Mouse (Mus musculus): ENCODE measurements around the gene Capza1. TPM values are rescaled to one million over a fixed set of nuclear protein-coding genes. Genes with fewer than 3 reads are reported as not detected.
"Not testable (repeated sequence)": the region's sequence is repeated elsewhere in the genome, so short reads cannot be mapped to it uniquely, and the experiment has no call there.

Gene Capza1
- 10 to 100 TPM; 55.1 to 57.6 TPM for total RNA-seq (2021)
- long read RNA-seq, experiment 1, transcript Capza1-201 (10 exons, 3,193 nt) = major isoform, 47 of 57 reads
- long read RNA-seq, experiment 1, partial matches to known transcripts = 2 of 57 reads
- long read RNA-seq, experiment 1, other reads (novel, unspliced or antisense) = 8 of 57 reads
- long read RNA-seq, experiment 2, transcript Capza1-201 (10 exons, 3,193 nt) = major isoform, 37 of 43 reads
- long read RNA-seq, experiment 2, partial matches to known transcripts = 0 of 43 reads
- long read RNA-seq, experiment 2, other reads (novel, unspliced or antisense) = 6 of 43 reads

DNA sequence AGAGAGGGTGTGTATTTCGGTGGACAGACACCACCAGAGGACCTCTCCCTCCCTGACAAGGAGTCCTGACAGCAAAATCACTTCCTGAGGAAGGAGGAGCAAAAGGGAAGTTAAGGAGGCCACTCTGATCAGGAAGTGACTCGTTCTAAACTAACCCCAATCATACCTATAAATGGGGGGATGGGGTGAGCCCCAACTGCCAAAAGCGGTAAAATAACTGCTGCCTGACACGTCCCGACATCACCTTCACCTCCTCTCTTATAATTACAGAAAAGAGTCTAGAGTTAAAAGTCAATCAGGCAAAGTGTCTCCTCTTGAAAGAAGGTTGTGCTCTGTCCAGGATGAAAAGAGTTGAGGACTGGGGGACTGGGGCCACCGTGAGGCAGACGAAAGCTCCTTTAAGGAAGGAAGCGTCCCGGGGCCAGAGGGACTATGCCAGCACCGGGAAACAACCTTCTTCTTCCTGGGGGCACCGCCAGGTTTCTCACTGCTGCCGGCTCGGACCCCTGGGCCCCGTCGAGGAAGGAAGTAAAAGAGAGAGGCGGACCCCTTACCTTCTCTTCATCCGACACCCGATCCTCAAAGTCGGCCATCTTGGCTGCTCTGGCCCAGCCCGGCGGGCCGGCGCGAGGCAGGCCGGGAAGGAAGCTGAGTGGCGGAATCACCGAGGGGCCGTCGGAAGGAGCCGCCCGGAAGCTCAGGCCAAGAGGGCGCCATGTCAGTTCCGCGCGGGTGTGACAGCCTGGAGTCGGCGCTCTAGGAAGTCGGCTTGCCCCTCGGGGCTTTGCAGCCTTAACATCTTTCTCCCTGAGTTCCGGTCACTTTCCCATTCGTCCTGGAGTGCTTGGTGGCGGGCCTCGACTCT lies at the start of gene Capza1, which contains the start of gene St7l:
Gene Capza1, minus strand, starts transcription at position 720 of the 865 bp plus-strand sequence.
Gene St7l, plus strand, starts transcription at position 220 of the 865 bp plus-strand sequence.
- intact Hi-C loops (cut with DNase I) = loop anchor here (1.0 to 2.0 kb wide), 2 partner anchors 45 to 75 kb away; partner anchors contain the start of gene Mov10
- peak; percentile 91 to 94 for DNase-seq

DNA sequence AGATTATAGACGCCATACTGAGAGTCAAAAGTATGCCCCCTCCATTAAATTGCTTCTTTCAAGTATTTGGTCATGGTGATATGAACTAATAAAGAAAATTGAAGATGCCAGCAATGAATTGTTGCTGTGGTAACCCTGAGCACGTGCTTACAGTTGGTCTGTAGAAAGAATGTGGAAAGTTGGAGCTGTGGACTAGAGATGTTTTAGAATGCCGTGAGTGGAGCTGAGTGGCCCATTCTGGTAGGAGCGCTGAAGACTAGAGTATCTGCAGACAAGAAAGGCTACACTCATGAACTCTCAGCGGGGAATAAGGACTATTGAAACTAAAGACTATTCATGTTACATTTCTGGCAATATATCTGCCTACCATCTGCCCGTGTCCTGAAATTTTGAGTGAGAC lies 44.9 kb upstream of the Capza1 start:
- intact Hi-C loops (cut with DNase I) = no loop called here
- no peak for DNase-seq

DNA sequence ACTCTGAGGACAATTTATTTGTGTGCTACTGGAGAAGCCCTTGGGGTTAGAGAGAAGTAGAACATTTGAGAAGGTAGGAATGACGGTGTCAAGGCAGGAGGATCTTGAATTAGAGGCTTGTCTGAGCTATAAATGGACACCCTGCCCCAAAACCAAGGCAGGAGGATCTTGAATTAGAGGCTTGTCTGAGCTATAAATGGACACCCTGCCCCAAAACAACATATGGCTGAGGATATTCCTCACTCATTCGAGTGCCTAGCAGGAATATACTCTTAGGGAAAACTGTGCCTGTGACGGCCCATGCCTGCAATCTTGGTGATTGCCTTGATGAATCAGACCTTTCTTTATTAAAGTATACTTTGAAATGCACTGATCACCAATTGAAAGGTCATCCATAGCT lies 41.7 kb upstream of the Capza1 start:
- DNase-seq = no peak
- intact Hi-C loops (cut with DNase I) = no loop called here

DNA sequence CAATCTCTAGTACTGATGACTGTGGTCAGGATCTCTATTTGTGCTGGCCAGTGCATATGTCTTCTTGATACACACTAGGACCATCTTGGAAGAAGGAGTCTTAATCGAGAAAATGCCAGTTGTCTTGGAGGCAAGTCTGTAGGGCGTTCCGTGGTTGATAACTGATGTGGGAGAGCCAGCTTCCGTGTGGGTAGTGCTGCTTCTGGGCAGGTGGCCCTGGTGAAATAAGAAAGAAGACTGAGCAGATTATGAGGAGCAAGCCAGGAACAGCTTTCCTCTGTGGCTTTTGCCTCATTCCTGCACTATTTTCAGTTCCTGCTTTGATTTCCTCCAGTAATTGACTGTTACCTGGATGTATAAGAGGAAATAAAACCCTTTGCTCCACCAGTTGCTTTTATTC lies 41.1 kb upstream of the Capza1 start:
- intact Hi-C loops (cut with DNase I) = no loop called here
- DNase-seq = no peak

DNA sequence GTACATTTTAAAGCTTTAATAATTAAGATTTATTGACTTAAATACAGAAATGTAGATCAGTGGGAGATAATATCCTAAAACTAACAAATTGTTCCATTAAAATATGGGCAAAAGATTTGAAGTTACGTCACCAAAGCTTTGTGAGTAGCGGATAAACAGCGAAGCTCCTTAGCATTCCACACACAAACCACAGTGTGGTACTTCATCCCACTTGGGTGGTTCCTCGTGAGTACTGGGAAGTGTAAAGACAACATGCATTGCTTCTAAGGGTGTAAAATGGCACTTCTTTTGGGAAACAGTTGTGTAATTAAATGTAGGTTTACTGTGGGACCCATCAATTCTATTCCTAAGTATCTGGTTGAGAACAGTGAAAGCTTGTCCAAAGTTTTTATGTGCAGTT lies 36.8 kb upstream of the Capza1 start:
- DNase-seq = no peak
- intact Hi-C loops (cut with DNase I) = loop anchor here (5.0 kb wide), 1 partner anchor 66 kb away; no protein-coding TSS in a partner anchor

DNA sequence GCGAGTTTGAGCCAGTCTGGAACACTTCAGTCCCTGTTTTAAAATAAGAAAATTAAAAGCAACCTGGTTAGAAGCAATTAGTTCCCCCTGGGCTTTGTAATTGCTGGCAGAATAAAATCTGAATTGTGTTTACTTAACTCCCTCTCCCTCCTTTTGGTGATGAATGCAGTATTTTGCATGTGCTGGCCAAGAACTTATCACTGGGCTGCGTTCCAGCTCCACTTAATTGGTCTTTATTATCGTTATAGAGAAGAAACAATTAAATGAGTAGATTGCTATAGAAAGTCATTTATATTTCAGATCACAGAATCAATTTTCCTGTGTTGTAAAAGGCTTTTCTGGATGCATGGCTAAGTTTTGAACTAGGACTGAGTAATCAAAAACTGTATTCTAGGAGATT lies 31.8 kb upstream of the Capza1 start:
- intact Hi-C loops (cut with DNase I) = no loop called here
- no peak for DNase-seq

DNA sequence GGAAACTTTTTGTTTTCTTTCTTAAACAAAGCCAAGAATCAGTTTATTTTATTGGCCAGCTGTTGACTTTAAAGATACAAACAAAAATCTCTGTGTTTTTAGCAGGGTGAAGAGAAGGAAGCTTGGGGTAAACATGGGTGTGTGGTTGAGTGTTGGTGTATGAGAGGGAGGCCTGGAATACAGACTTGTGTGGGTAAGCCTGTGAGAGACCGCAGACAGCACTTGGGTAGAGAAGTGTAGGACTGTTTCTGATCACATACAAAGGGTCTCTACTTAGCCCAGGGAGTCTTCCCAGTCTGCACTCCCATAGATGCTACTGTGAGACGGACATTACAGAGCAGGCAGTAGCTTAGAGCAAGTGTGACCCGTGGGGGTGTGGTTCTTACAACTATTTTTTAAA lies 24.3 kb upstream of the Capza1 start:
- intact Hi-C loops (cut with DNase I) = loop anchor here (5.0 kb wide), 2 partner anchors 59 to 169 kb away; no protein-coding TSS in a partner anchor
- no peak for DNase-seq

DNA sequence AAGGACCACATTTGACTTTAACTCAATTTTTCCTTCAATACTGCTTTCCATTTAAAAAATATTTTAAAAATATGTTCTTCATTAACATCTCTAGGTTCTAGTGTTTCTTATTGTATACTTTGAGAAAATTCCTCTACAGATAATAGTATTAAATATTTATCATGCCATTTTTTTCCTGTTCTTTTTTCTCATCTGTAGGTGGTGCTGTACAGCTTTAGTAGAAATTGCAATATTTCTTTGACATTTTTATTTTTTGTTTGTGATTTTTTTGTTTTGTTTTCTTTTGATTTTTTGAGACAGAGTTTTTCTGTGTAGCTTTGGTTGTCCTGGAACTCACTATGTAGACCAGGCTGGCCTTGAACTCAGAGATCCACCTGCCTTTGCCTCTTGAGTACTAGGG lies 5.3 kb upstream of the Capza1 start:
- DNase-seq = no peak
- intact Hi-C loops (cut with DNase I) = loop anchor here (5.0 kb wide), 2 partner anchors 98 to 188 kb away; no protein-coding TSS in a partner anchor

DNA sequence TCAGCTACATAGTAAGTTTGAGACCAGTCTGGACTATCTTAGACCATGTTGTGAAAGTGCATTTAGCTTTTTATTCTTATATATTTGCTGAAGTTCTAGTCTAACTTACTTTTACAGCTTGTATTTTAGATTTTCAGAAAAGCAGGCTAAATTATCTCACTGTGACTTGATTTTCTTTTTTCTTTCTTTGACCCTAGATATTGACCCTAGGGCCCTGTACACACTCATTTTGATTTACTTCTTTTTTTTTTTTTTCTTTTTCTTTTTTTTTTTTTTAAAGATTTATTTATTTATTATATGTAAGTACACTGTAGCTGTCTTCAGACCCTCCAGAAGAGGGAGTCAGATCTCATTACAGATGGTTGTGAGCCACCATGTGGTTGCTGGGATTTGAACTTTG lies 2.4 kb upstream of the Capza1 start:
- intact Hi-C loops (cut with DNase I) = loop anchor here (5.0 kb wide), 2 partner anchors 101 to 191 kb away; no protein-coding TSS in a partner anchor
- DNase-seq = not testable (repeated sequence)

DNA sequence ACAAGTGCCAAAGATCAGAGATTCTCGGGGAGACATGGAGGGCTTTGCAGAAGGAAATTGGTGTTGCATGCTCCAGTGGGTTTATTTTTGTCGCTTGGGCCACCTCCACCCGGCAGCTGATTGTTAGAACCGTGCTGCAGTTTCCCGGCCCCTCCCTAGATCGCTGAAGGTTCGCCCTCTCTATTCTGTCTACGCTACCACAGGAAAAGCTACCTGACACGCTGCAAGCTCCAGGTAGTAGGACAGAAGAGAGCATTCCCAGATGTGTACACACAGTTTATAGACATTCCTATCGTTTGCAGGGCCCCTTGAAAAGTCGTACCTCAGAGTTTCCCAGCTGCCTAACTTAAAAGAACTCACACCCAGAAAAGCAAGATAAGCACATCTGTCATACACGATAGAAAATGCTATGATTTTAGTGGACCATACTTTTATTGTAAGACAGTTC lies 1.1 kb upstream of the Capza1 start:
- DNase-seq = no peak
- intact Hi-C loops (cut with DNase I) = loop anchor here (2.0 to 5.0 kb wide), 3 partner anchors 47 to 192 kb away; partner anchors contain the start of gene Mov10

DNA sequence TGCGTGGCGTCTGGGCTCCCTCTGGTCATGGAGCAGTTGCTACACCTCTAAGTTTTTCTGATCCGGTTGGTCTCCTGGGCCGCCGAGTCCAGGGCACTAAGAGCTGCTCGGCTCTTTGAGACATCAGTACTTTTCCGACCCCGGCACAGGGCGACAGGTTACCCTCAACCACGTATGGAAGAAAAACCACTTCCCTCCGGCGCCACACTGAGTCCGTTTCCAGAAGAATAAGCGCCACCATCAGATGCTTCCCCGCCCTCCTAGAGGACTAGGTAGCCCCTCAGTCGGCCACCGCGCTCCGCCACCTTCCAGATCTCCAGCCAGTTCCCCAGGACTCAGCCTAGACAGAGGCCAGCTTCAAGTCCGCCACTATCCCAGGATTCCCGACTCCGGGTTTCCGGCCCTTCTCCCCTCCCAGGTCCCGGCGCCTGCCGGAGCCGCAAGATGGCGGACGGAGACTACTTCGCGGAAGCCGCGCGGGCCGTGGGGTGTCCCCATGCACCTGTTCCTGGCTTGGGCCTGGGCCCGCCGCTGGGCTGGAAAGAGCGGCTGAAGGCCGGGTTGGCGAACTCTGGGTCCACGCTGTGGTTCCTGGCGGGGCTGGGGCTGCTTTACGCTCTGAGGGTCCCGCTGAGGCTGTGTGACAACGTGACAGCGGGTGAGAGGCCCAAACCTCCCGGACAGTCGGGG lies 491 bp upstream of the Capza1 start:
- peak; percentile 90 to 92 for DNase-seq
- intact Hi-C loops (cut with DNase I) = loop anchor here (1.0 to 5.0 kb wide), 4 partner anchors 46 to 193 kb away; partner anchors contain the start of gene Mov10

DNA sequence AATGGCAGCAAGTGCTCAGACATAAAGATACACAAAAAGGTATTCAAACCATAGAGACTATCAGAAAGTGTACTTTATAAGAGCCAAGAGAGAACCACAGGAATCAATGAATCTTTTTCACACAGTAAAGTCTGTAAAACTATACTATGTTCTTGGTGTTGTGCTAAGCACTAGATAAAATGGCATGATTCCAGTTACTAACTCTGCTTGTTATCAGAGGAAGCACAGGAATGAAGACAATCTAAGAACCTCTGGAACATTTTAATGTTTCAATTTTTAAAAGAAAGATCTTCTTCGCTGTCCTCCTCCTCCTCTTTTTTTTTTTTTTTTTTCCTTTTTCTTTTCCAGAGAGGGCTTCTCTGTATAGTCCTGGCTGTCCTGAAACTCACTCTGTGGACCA lies 5.7 kb downstream of the Capza1 start:
- DNase-seq = no peak
- intact Hi-C loops (cut with DNase I) = no loop called here

DNA sequence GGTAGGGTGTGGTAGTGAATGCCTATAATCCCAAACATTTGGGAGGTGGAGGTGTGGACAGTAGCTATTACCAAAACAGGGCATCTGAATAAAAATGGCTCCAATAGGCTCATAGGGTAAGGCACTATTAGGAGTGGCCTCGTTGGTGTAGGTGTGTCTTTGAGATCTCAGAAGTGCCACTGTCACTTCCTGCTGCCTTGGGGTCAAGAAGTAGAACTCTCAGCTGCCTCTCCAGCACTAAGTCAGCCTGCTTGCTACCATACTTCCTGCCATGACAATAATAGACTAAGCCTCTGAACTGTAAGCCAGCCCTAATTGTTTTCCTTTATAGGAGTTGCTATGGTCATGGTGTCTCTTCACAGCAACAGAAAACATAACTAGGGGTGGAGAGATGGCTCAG lies 8.2 kb downstream of the Capza1 start:
- intact Hi-C loops (cut with DNase I) = no loop called here
- DNase-seq = no peak

DNA sequence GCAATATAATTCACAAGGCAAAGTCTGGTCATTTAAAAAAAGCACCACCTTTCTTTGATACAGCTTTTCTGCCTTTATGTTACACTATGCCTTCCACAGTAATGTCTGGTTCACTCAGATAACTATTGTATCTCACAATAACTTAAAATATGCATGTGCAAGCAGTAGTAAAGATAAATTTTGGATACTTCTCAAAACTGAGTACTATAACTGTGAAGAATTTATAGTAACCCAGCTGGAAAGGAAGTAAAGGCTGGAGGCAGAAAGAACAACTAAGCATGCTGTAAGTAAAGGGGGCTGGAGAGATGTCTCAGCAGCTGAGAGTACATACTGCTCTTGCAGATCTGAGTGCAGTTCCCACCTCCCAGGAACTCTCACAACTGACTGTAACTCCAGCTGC lies 9.4 kb downstream of the Capza1 start:
- no peak for DNase-seq
- intact Hi-C loops (cut with DNase I) = no loop called here

DNA sequence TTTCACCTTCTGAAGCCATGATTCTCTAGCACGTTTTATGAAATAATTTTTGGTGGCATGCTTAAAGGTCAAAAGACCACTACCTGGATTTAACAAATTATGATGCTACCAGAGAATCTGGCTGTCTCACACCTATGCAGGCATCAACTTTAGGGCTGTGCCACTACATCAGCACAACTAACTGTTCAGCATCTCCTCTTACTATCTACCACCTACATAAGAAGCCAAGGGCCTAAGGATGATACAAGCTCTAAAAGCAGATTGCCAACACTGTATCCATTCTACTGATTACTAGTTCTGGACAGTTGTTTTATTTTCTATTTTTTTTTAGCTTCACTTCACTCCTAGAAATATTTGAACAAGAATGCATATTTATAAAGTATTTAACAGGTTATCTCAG lies 9.8 kb downstream of the Capza1 start:
- DNase-seq = no peak
- intact Hi-C loops (cut with DNase I) = no loop called here

DNA sequence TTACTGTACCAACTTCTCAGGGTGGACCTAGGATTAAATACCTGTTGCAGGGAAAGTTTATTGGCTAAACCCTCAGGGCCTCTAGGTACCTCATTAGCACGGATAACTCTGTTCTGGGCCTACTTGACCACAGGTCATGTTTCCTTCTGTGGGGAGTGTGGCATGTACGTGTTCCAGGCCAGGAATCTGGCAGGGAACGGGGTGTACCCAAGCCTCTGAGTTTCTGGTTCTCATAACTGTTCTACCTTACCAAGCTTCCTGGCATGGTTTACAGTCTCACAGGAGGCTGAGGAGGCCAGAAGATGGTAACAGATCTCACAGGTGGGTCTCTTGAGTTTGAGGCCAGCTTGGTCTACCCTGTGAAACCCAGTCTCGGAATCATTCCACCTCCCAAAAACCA lies 17.7 kb downstream of the Capza1 start:
- no peak for DNase-seq
- intact Hi-C loops (cut with DNase I) = no loop called here

DNA sequence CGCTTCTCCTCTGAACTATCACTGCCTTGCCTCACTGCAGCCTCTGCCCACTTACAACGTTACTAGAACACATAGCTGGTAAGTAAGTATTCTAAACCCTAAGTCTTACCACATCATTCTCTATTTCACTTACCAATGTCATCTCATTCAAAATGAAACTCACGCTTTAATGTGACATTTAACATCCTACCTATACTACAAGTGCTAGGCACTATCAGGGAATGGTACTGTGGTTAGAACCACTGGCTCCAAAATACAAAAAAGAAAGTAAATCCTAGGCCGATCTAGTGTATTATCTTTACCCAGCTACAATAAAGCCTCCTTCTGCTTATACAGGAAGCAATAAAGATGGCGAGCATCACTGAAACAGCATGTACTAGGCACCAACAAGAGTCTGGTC lies 23.3 kb downstream of the Capza1 start:
- no peak for DNase-seq
- intact Hi-C loops (cut with DNase I) = no loop called here

DNA sequence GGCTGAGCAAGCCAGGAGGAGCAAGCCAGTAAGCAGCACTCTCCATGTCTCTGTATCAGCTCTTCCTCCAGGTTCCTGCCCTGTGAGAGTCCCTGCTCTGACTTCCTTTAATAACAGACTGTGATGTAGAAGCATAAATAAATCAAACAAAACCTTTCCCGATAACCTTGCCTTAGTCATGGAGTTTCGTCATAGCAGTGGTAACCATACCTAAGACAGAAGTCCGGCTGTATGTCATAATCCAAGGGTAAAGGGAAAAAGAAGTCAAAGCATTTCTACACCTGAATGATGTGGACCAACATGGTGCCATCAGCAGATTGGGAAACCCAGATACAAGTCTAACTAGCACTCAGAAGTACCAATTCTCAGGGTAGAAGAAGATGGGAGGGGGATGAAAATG lies 28.5 kb downstream of the Capza1 start:
- intact Hi-C loops (cut with DNase I) = no loop called here
- no peak for DNase-seq

DNA sequence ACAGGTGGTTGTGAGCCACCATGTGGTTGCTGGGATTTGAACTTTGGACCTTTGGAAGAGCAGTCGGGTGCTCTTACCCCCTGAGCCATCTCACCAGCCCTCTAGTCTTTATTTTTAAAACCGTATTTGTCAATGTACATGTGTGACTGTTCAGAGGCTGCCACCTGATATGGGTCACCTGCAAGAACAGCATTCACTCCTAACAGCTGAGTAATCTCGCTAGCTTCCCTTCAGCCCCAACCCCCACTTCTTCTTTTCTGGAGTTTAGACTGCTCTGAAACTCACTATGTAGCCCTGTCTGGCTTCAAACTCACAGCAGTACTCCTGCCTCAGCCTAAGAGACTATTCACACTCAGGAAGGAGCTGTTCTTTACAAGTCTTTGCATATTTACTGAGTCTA lies 41.9 kb downstream of the Capza1 start:
- intact Hi-C loops (cut with DNase I) = no loop called here

DNA sequence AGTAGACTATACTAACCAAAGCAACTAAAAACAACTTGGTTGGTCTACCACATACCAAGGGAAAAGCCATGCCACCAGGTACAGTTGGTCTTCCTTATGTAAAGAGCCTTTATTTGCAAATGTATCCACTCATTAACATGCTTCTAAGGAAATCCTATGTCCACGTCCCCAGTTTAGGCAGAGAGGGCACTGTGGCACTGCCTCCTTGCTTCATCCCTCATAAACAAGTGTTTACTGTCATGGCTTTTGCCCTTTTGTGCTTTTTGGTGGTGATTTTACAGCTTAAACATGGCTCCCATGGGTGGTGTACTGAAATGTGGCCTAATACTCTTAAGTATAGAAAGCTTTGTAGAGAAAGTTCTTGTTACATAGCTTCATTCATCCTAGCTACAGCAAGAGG lies 43.9 kb downstream of the Capza1 start:
- intact Hi-C loops (cut with DNase I) = no loop called here
- no peak for DNase-seq

More for the DNA sequence above, 41.9 kb downstream of the Capza1 start:
- DNase-seq = no peak

All from heart, postnatal 14 days (tissue).